Mouse (Mus musculus) urinary bladder, postnatal 10 days (tissue): ENCODE results near the gene Odf4.
A peak's percentile ranks its signal among the peaks of the same experiment; 100 is the strongest.
"Not testable (repeated sequence)": the region's sequence is repeated elsewhere in the genome, so short reads cannot be mapped to it uniquely, and the experiment has no call there.

Experiments
- DNase-seq: peaks from one replicate; pipeline ENCODE4 v3.0.0; 2022; ENCODE audit warnings: low spot score

The Odf4 gene

DNA sequence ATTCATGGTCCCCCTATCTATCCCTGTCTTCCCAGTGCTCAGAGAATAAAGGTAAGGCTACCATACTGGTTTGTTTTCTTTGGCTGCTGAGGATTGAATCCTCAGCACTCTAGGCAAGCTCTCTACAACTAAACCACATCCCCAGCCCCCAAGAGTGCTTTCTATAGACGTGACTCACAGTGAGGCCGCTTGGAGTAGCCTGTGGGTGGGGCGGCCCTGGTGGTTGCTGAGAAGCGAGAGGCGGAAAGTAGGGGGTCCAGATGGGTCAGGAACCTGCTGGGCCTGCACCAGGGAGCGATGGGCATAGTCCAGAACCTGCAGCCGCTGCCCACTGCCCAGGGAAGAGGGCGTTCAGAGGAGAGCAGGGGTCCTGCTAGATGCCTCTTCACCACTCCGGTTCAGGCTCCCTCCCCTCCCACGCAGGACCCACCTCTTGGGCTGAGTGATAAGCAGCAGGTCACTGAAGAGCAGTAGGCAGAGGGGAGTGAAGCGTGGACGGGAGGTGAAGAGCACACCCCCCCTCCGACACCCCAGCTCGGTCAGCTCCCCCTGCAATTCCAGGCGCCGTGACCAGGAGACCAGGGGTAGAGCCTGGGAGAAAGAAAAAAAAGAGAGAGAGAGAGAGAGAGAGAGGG, 20.0 kb upstream of the Odf4 start:
- DNase-seq, result no peak

DNA sequence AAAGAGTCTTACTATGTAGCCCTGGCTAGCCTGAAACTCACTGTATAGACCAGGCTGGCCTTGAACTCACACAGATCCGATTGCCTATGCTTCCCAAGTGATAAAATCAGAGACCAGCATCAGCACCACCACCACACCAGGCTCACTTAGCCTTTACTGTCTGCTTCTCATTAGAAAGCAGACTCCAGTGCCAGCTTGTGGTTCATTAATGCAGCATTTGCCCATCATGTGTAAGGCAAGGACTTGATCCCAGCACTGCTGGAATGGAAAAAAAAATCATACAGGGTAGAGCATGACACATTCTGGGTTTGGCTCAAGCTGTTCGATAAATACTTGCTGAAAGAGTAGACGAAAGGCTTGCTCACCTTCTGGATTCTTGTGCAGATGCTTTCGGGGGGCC, 19.1 kb upstream of the Odf4 start:
- no peak for DNase-seq

DNA sequence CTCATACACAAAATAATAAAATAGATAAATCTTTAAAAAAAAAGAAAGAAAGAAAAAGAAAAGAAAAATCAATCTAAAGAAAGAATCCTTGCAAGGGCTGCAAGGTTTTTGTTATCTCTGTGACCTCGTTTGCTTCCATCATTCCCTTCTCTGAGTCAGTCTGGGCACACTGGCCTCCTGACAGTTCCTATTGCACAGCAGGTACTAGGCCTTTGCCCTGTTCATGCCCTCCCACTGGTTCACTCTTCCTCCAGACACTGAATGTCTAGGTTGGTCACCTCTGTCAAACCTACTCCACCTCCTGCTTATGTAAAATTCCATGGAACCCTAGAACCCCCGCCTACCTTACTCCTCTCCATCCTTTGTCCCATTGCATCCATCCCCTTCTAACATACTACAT, 18.4 kb upstream of the Odf4 start:
- DNase-seq, result no peak

DNA sequence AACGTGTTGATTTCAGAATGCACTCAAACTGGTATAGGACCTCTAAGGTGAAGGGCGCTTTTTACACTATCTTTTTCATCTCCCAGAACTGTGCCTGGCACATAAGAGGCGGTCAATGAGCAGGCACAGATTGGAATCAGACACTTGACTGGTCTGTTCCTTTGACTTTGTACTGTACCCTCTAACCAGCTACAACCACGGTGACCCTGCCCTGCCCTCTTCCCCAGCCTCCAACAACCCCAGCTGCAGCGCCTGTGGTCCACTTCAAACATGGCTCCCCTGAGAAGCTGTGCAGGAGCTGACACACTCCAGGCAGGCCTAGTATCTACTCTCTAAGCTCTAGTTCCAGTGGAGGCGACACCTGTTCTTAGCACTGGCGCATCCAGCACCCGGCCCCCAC, 15.8 kb upstream of the Odf4 start:
- DNase-seq, result no peak

DNA sequence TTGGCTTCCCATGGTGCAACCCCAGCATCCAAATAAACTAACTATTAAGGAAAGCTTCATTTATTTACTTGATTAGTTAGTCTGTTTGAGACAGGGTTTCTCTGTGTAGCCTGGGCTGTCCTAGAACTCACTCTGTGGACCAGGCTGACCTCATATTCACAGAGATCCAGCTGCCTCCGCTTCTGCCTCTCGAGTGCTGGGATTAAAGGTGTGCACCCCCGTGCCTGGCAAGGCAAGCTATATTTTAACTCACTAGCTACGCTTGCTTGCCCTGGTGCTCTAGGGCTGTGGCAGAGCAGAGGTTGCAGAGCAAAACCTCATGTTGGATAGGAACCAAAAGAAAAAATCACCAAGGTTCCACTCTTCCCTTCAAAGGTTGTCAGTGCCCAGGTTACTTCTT, 13.6 kb upstream of the Odf4 start:
- DNase-seq, result no peak

DNA sequence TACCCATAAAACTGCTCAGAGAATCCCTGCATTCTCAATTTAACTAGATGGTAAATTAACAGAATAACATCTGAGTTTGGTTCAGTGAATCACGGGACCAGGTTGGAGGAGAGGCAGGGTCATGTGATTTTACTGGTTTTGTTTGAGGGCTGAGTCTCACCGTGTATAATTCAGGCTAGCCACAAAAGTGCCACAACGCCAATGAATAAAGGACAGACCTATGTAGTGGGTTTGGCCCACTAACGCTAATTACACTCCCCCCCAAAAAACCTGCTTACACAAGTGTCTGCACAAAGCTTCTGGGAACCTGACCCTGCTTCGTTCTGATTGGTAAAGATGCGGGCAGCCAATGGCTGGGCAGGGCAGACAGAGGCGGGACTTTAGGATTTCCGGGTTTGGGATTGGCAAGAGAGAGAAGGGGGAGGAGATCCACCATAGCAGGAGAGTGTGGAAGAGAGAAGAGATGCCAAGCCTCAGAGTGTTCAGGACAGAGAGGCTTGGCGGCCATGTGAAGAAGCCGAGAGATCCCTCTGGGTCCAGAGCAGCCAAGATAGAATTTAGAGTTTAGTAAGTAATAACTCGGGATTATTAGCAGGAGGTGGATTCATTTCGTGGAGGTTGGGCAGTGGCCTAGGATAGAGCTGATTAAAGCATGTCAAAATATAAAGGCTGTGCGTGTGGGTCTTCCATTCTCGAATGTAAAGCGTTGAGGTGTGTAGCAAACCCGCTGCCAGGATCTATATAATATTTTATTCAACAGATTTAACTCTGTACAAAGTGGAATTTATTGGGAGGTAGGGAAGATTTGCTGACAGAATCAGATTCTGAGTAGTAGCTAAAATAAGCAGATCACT, 12.8 kb upstream of the Odf4 start:
- peak; percentile 28 for DNase-seq

DNA sequence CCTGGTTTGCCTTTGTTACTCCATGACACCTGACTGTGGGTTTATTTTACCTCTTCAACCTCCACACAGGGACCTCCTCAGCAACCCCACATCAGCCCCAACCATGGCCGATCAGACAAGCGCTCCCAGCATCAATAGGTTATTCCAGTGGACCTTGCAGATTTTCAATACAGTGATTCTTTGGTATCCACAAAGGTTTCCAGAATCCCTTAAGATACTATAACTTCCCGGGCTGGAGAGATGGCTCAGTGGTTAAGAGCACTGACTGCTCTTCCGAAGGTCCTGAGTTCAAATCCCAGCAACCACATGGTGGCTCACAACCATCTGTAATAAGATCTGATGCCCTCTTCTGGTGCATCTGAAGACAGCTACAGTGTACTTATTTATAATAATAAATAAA, 10.1 kb upstream of the Odf4 start:
- not testable (repeated sequence) for DNase-seq

DNA sequence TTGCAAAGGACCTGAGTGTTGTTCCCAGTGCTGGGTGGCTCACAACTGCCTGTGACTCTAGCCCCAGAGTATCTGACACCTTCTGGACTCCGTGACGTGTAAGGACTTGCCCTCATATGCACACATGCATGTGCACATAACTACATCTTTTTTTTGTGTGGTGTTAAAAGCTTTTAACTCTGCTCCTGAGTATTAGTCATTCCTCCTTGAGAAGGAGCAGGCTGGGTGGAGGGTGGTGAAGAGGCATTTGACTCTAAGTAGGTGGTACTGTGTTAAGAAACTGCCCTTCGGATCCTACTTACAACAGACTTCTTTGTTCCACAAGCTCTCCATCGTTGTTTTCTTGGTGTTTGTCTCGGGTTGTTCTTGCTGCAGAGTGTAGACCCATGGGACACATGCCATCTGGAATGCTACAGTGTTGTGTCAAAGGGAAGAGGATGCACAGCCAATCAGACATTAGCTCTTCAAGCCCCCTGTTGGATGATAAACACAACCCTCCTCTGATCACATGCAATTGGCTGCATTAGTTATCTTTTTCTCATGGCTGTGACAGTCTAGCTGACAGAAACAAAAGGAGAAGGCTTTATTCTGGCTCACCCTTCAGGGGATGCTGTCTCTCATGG, 7.1 kb upstream of the Odf4 start:
- no peak for DNase-seq

DNA sequence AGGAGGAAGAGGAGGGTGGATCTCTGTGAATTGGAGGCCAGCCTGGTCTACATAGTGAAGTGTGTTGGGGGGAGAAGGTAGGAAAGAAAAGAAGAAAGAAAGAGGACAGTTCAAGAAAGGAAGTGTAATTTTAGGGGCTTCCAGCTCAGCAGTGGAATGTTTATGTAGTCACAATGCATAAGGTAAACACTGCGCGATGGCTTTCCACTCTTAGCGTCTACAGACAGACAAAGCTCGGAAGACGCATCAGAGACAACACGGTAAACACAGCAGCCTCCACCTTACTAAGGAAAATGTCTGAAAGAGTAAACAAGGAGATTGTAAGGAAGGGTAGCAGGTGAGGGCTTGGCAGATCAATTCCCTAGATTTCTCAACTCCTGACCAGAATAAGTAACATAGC, 3.1 kb upstream of the Odf4 start:
- no peak for DNase-seq

DNA sequence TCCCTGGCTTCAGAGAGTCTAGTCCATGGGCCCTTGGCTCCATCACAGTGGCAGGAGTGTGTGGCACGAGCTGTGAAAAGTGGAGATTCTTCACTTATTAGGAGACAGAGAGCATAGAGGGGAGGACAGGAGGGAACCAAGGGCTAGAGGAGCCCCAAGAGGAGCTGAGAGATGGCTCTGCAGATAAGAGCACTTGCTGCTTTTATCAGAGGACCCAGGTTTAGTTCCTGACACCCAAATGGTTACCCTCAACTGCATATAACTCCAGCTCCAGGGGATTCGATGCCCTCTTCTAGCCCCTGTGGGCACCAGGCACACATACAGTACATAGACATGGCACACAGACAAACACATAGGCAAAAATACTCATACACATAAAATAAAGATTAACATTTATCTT, 2.1 kb downstream of the Odf4 start:
- DNase-seq, result no peak

DNA sequence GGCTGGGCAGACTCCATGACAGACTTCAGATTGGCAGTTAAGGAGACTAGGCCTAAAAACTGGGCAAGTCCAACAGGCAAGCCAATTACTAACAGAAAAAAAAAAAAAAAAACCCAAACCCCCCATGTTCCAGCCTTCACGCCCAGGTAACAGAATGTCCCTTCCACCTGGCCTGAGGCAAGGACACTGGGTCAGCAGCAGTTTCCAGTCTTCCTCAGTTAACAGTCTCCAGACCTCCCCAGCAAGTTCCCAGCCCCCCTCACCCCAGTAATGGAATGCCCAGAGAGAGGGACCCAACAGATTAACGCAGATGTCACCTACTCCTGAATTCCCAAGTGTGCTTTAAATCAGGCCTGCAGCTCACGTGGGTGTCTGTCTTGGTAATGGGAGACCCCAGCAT, 3.7 kb downstream of the Odf4 start:
- DNase-seq, result no peak

DNA sequence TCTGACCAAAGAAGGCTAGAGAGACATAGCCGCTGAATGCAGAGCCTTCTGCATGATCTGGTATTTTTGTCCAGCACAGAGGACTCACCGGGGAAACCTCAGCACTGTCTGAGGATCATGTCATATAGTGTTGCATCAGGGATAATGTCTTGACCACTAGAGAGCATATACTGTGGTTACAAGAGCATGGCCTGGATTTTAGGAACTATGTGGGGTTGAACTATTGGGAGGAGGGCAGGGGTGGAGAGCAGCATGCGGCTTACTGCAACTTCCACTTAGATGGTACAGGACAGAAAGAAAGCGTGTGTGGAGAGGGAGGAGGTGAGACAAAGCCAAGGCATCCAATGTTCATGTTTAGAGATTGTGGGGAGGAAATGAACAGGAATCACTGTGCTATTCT, 12.3 kb downstream of the Odf4 start:
- DNase-seq, result no peak

DNA sequence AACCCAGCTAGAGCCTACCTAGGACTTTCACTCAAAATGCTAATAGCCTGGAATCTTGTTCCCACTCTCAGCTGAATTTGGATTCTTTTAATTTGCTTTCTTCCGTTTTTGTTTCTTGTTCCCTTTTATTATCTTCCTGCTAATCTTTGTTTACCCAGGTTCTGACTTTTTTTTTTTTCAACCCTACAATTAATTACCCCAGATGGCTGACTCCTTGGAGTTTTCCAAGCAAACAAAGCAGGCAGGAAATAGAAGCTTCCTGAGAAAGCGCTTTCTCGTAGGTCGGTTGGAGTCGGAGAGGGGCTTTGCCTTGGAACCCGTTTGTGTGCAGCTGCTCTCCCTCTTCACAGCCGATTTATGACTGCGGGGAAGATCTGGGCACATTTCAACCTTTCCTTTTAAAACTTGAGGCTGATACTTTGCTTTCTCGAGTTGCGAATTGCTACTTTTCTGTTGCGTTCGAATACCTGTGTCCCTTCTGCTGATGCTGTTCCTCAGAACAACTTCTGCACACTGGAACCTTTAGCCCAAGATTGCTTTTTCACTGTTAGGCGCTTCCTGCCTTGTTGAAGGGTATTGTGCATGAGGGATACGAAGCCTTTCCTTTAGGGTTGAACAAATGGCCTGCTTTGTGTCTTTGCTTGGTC, 15.2 kb downstream of the Odf4 start:
- DNase-seq, result no peak

DNA sequence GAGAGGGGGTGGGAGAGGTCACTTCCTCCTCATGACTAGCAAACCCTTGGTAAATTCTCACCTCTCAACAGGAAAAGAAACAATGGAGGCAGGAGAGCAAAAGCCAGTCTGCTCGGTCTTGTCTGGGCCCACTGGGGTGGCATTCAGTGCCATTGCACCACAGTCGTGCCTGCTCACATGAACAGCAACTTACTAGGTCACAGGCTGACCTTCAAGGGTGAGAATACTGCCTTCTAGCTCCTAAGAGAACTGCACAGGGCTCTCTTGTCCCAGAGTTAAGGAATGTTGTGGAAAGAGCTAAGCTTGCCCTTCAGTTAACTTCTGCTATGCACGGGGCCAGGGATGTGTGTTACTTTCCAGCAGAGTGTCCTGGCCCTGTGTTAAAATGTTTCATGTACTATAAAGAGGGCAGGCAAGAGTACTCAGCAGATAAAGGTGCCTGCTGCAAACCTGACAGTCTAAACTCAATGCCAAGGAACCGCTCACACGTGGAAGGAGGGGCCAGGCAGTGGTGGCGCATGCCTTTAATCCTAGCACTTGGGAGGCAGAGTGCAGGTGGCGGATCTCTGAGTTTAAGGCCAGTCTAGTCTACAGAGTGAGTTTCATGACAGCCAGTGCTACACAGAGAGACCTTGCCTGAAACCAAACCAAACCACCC, 17.9 kb downstream of the Odf4 start:
- DNase-seq, result no peak

DNA sequence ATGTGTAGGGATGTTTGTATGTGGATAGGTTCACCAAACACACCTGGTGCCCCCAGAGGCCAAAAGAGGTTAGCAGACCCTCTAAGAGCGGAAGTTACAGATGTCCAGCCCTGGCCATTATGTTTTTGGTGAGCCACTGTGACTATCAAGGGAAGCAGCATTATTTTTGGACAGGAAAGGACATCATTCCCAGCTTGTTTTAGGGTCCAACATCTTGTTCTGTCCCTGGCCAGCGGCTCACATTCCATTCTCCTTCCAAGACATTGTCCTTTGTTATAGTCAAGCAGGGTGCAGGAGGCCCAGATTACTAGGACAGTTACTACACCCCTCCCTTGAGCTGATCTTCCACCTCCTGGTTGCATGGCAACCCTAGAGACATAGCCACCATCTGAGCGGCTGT, 19.6 kb downstream of the Odf4 start:
- DNase-seq, result no peak

DNA sequence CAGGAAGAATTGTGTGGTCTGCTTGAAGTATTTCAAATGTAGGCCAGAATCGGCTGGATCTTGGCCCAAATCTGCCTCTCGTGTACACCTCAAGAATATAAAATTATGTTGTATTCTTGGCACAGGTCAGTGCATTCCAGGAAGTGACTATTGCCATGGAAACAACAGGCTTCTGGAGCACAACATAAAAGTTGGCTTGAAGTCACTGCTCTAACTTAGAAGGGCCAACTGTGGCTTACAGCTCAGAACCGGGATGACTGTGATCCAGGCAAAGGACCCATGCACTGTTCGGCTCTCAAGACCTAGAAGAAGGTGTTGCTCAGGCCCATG, 20.5 kb downstream of the Odf4 start:
- DNase-seq, result no peak

DNA sequence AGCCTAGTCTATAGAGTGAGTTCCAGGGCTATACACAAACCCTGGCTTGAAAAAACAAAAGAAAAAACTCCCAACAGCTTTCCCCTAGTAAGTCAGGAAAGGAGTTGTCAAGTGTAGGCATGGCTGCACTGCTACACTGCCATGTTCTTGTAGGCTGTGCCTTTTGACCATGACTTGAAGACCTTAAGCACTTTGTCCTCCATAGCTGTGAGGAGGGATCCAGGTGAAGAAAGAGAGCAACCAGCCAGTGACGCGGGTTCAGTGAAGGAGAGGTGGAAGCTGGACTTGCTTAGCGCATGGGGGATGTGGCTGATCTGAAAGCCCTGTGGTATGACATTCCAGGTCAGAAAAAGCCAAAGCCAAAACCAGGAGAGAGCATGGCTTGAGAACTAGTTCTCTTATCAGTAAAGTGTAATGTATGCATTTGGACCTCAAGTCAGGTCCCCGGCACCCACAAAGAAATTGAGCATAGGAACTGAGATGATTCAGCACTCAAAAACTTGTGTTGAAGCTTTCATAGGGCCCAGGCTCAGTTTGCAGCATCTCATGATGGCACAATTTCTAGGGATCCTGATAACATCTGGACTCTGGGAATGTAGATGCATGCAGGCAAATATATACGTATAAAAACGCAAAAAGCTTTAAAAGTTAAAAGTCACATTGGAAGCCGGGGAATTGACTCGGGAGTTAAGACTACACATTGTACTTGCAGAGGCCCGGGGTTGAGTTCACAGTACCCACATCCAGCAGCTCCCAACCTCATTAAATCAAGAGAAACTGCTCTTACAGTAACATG, 21.0 kb downstream of the Odf4 start:
- no peak for DNase-seq

DNA sequence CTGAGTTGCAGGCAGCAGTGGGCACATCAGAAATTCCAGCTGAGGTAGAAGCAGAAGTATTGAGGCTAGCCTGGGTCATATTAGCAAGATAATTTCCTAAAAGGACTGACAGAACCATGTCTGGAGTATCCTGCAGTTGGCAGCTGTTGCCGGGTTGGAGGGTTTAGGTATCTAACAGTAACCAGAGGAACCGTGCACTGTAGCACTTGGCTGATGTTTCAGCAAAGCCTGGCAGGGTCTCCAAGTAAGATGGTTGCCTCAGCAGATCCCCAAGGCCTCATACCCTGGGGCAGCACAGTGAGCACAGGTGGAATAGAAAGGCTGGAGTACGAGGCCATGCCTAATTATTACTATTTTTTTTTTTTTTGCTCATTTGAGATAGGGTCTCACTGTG, 21.7 kb downstream of the Odf4 start:
- no peak for DNase-seq

DNA sequence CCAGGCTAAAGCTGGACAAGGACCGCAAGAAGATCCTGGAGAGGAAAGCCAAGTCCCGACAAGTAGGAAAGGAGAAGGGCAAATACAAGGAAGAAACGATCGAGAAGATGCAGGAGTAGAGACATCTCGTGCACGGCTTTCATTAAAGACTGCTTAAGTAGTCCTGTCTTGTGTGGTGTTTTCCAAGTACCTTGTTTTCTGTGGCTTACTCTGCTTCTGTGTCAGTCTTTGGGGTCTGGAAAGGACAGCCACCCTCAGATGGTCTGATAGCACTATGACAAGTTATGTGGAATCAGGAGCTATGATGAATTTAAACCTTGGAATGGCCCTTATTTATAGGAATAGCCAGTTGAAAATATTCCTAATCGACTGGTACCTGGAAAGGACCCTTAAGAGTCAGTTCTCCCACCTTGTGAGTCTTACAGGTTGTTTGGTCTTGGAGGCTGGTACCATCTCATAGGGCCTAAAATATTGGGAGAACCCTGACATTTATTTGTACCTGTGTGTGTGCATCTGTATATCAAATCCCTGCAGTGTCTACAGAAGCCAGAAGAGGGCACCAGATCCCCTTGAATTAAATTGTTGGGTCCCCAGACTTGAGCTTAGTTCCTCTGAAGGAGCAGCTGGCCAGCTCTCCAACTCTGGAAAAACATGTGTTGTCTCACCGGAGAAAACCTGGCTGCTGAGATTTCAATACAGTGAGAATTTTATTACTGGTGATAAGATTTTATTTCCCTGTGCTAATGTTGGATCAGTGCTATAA, 22.3 kb downstream of the Odf4 start:
- no peak for DNase-seq

DNA sequence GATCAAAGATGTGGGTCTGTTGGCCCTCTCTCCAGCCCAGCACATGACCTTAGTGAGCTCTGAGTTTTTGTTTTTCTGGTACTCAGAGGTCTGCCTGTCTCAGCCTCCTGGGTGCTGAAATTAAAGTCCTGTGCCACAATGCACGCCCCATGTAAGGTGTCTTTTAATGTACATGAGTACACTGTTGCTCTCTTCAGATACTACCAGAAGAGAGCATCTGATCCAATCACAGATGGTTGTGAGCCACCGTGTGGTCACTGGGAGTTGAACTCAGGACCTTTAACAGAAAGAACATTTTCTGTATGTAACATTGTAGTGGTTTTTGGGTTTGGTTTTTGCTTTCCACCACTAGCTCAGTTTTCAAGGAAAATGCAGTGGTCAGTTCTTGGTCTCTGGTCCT, 23.1 kb downstream of the Odf4 start:
- no peak for DNase-seq

DNA sequence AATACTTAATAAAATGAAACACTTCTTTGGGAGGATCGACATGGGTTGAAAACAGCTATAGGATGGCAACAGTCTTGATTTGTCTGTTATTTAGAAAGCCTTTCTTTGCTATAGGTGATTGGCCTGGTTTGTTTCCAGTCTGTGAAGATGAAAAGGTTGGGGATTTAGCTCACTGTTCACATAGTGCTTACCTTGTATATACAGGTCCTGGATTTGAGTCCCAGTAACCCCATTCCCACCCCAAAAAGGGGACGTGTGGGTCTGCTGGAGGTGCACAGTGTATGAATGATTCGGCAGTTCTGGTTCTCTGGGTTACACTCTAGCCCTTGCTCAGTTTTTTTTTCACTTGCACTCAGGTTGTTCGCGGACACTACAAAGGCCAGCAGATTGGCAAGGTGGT, 24.1 kb downstream of the Odf4 start:
- no peak for DNase-seq
